Mouse (Mus musculus) right cerebral cortex, postnatal 4 days (tissue): ENCODE data around the gene C1qtnf1.

Experiments
- DNase-seq: peaks from one replicate; pipeline ENCODE4 v3.0.0-alpha.2; 2022

C1qtnf1 gene

DNA sequence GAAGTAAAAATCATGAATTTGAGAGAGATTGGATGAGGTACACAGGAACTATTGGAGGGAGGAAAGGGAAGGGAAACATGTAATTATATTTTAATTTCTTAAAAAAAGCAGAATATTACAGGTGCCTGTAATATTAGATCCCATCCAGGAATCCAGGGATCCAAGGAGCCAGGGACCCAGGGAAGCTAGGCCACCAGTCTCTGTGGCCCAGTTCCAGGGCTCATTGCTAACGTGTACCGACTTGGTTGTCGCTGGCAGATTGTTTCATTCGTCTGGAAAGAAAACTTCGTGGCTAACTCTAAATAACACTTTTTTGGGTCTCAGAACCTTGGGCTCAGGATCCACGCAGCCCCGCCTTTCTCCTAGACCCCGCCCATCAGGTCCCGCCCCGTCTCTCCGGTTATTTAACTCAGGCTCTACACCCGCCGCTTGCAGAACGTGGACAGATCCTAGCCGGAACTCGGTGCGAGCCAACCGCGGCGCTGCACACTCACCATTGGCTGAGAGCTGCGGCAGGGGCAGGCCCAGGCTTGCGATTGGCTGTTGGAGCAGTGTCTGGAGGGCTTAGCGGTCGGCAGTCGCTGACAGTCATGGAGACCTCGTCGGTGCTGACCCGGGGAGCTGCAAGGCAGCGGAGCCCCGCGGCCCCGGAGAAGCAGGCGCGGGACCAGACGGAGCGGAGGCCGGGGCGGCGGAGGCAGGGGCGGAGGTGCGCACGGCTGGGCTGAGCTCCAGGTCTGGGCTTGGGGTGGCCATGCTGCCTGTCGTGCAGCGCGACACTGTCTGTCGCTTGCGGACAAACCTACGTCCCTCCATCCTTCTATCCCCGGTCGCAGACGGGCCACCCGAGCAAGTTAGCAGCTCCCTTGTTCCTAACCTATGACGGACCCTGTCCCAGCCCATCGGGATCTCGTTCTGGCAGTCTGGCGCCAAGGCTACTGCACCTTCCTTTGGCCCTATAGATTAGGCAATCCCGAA lies 48.7 kb downstream of the C1qtnf1 start, which contains the start of gene Engase:
TSS of gene Engase (plus strand) at position 434 of the 978 bp plus-strand sequence.
- peak; percentile 91 for DNase-seq

DNA sequence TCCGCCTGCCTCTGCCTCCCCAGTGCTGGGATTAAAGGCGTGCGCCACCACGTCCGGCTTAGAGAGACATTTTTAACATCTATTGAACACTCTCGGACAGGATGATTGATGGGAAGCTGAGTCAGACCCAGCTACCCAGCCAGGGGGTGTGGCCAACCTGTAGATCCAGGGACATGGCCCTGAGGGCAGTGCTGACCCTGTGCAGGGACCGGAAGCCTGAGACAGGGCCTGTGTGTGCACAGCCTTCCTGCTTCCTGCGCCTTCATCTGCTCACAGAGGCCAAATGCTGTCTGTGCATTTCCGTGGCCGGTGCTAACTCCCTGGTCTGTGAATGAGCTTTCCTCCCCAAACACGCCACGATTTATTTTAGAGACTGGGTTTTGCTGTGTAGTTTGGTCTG lies 51.8 kb downstream of the C1qtnf1 start:
- DNase-seq: no peak

DNA sequence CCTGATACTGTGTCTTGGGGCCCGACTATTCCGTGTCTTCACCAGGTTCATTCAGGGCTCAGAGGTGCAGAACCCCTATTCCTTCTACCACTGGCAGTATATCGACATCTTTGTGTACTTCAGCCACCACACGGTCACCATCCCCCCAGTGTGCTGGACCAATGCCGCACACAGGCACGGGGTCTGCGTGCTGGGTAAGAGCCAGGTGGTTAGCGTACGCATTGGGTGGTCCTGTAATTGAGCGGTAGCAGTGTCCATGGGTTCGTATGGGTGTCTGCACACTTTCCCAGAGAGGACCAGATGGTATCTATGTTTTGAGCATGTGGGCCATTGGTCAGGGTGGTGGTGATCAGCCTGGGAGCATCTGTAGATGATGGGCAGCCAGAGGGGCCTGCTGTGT lies 53.2 kb downstream of the C1qtnf1 start:
- no peak for DNase-seq

DNA sequence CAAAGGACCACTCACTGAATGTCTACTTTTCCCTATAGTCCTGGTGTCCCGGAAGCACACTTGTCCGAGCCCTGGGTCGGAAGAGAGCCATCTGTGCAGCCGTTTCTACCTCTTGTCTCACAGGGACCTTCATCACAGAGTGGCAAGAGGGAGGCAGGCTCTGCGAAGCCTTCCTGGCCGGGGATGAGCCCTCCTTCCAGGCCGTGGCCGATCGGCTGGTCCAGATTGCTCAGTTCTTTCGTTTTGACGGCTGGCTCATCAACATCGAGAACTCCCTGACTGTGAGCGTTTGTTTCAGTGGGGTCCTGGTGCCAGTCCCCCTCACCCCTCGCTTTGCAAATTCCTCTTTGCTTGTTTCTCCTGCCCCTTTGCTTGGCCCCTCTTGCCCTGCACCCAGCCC lies 53.7 kb downstream of the C1qtnf1 start:
- DNase-seq: no peak

DNA sequence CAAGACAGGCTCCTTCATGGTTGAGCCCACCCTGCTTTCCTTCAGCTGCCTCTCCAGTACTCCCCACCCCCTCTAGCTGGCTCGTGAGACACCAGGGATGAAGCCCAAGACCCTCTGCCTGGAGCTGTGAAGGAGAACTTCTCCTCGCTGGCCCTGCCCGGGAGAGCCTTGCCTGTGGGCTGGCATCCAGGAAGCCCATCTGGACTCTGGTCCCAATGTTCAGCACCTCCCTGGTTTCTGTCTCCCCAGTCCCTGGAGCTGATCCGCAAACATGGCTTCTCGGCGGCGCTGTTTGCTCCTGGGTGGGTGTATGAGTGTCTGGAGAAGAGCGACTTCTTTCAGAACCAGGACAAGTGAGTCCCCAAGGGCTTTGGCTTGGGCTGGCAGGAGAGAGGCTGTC lies 56.2 kb downstream of the C1qtnf1 start:
- DNase-seq: no peak

DNA sequence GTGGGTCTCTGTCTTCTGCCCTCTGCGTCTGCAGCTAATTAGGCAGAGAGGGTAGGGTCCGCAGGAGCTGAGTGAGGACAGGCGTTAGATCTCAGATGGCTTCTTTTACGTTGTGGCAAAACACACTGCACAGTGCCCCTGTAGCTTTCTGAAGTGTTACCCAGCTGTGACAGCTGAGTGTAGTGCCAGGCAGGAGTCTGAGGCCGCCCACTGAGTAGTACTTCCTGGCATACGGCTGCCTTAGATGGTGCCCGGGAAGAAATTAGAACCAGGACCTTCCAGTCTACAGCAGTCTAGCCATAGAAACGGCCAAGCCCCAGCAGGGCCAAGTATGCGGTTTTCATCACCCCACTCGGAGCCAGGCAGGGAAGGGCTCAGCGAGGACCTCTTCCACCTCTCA lies 57.3 kb downstream of the C1qtnf1 start:
- DNase-seq: no peak

DNA sequence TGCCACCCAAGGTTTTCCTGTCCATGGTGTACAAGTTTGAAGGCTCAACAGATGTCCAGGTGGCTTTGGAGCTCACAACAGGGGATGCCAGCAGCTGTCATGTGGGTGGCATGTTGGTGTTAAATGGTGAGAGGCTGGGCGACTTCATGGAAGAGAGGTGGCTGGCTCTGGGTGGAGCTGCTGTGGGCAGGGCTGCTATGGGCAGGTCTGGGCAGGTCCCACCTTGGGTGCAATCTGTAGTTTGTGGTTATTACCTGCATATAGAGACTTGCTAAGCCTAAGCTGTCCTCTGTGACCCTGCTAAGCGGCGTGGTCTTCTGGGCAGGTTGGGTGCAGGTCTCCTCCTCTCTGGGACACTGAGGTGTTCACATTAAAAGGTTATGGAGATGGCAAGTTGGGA lies 57.8 kb downstream of the C1qtnf1 start:
- DNase-seq: no peak

DNA sequence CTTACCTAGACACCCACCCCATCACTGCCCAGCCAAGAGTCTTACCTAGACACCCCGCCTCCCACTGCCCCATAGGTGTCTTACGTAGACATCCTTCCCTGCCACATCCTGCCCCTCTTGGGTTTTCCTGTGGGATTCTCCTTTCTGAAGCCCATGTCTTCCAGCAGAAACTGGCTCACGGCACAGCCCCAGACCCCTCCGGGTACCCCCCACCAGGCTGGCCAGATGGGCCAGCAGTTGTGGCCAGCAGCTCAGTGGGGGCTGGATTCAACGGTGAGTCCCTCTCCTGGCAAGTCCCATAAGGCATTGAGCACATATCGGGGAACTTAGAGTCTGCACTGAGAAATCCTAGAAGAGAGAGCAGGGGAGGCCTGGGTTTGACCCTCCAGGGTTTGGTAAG lies 58.3 kb downstream of the C1qtnf1 start:
- no peak for DNase-seq

DNA sequence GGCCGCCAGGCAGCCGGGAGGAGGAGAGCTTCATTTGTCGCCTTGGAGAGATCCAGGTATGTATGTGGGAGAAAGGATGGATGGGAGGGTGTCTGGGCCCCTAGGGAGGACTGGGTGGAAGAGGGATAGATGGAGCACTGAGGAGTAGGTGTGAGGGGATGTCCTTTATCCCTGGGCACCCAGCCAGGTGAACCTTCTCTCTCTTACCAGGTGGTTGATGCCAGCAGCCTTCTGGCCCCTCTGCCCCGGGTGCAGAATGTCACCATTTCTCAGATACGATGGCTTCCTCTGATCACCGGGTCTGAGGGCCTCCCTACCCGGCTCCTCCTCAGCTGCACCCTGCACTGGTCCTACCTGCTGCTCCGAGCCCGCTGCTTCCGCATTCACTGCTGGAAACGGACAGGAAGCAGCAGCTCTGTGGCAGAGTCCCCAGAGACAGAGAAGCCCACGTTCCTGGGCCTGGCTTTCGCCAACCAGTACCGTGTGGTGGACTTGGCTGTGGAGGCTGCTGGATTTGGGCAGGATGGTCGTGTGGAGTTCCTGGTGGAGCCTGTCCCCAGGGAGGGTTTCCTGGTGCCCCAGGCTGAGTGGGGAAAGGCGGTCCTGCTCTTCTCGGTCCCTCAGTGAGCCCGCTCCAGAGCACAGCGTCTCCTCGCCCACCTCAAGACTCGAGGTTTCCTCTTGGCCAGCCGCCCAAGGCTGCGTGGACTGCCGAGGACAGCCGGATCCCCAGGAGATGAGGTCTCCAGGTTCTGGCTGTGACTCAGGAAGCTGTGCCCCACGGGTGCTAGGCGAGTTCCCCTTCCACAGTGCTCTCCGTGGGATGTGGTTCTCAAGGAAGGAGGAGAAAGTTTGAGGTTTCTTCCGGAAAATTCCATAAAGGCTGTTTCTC lies 59.1 kb downstream of the C1qtnf1 start:
- DNase-seq: no peak

DNA sequence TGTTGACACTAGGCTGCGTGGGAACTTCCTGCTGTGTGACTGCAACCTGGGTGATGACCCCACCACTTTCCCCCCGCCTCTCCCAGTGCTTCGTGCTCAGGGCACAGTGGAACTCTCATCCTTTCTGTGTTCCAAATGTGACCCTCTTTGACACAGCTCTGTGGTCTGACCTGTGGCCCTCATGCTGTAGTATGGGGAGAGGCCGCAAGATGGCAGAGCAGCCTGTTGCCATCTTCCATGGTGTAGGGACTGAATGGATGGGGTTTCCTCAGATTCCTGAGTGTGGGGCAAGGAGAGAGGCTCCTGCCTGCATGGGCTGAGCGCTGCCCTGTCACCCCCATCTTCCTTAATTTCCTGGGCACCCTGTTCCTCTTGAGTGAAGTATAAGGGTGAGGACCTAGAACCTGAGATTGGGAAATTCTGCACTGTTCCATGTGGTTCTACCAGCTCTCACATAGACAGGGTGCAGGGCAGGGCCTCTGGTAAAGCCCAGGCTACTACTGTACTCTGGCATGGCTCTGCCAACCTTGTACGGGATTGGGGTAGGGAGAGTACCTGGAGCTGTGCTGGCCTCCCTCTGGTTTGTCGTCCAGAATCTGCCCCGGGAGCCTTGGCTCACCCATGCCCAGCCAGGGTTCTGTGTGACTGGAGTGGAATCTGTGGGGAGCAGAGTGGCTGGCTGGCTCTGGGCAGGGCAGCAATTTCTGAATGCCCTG lies 60.3 kb downstream of the C1qtnf1 start:
- DNase-seq: no peak

DNA sequence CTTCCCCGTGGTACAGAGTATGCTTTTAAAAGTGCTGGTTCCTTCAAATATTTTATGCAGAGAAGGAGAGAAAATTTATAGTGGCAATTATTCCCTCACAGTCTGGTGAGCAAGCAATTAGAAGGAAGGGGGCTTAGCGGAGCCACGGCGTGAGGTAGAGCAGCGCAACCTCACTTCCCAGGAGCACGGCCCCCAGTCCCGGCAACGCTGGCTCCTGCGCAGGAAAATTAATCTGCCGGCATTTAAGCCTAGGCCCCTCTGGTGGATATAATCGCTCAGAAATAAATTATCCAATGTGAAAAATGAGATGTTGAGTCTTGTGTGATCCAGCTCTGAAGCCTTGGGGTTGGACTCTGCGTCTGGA lies 60.9 kb downstream of the C1qtnf1 start:
- no peak for DNase-seq

DNA sequence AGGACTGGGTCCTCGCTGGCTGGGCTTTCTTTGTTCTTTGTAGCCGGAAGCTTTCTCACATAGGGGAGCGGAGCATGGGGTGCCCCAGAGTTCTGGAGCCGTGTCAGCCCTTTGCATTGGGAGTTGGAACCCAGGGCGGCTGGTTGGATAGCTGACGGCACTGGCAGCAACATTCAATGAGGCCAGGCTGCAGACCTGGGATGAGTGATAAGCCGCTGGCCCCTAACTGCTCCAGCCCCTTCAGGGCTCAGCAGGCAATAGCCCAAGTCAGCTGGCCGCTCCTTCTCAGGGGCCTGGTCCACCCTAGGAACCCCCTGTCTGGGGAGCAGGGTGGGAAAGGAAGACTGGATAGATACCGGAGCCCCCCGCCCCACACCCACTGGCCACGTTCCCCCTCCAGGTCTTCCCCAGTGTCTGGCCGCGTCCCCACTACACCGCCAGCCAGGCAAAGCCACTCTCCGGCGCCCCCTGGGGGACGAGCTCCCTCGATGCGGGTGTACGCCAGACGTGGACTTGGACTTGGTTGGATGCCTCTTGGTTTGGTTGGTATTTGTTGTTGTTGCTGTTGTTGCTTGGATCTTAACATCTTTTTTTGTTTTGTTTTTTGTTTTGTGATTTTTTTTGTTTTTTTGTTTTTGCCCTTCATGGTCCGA lies 62.7 kb downstream of the C1qtnf1 start:
- peak; percentile 85 for DNase-seq

DNA sequence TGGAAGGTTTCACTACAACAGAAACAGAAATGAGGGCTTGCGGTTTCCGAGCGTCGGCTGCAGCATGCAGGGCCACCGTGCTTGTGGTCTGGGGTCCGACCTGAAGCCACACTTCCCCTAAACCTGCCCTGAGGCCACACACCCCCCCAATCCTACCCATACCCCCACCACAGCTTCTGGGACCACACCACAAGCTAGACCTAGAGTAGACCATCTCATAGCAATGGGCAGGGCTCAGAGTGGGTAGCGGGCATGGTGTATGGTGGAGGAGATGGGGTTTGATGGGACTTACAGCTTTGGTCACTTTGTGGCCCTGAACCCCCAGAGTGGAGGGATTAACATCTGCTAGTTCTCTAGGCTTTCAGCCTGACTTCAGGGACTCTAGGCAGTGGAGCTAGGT lies 63.2 kb downstream of the C1qtnf1 start:
- DNase-seq: no peak

DNA sequence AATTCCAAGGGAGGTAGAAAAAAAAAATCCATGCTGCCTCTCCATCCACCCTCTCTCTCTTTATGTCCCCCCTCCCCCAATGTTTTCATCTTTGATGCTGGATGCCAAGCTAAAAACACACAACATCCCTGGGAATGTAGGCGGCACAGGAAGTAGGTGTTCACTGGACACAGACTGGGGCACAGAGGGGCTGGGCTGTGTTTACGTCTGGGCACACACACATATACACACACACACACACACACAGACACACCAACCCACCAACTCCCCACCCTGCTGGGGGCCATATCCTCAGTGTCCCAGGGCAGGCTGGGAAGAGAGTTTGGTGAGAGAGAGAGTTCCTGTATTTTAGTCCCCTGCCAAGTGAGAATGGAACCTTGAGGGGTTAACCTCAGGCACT lies 65.5 kb downstream of the C1qtnf1 start:
- DNase-seq: no peak

DNA sequence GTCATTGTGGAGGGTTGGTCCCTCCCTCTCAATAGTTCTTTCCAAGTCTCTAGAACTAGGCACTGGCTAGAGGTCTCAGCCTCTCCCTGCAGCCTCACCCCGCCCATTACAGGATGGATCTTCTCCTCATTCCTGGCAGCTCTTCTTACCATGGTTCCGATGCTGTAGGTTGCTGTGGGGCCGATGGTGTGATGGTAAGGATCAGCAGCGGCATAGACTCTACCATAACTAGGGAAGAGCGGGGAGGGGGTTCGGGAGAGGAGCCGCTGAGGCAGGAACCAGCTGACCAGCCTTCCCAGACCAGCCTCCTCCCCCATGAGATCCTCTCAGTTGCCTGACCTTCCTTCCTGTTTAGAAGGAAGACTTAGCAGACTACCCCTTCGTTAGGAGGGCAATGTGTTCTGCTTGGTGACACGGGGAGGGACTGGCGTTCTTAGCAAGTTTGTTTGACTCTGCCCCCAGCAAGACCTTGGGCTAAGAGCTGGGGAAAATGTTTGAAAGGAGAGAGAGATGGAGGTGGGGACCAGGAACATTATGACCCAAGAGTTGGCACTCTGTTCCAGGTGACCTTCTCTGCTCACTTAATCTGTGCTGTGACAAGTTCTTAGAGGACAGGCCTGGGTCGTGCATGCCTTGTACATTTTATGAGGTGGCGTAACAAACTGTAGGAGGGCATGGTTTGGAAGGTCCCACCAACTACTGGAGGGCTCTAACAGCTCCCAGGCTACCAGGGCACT lies 66.2 kb downstream of the C1qtnf1 start:
- no peak for DNase-seq

DNA sequence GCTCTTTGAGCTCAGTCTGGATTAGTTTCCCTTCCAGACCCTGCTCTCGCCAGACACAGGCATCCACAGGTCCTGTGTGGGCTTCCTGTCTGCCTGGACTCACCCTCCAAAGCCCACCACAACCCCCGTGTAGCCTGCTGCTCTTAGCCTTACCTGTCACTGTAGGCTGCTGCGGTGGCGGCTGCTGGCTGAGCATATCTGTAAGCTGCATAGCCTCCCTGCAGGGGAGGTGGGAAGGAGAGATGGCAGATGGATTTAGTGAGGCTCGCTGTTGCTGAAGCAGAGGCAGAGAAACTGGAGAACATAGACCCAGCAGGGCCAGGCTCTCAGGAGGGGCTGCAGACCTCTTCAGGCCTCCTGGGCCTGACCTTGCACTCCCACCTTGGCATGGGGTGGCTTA lies 67.1 kb downstream of the C1qtnf1 start:
- no peak for DNase-seq

DNA sequence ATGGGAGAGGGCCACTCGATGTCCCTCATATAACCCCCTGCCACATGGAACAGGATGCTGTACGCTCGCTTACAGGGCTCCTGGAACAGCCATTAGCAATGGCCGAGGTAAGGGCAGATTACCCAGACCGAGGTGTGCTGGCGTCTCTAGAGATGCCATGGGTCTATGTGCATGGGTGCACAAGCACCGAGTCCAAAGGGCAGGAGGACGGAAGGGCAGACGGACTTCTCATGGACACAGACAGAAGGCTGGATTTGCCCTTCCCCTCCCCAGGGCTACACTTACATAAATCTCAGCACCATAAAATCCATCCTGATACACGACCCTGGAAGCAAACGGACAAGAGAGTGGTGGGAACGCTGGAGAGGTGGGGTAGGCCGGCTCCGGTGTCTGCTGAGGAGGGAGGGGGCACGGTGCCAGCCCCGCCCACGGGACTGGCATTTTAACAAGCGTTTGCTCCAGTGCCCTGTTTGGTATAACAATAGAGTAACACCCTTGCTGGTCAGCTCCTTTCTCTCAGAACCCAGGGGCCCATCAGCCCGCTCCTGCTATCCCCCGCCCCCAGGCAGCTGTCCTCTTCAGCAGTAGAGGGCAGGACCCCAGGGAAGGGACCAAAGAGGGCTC lies 68.2 kb downstream of the C1qtnf1 start:
- no peak for DNase-seq
